Mouse (Mus musculus): Measurements from ENCODE around the gene Bco1.

GRCm38 (mm10) chr8:117050763-117051162 lies 44.9 kb upstream of the Bco1 start:
- TF ChIP-seq POLR2A (IDR thresholded peaks at IDR 0.05; ENCODE audit: low read depth, low read length) (no peak), CTCF (conservative IDR thresholded peaks at IDR 0.05; ENCODE audit: insufficient read depth, insufficient read length, low read depth, low read length) (no peak)
